Mouse (Mus musculus) layer of hippocampus, postnatal 25 days (tissue): ENCODE measurements at regions not wholly inside any gene's neighbourhood (a gene's known extent, or its start where the extent isn't known, plus 50 kb on each side); places are given as distances from the start of the nearest gene placed in this dataset.

Source experiments
- DNase-seq, 2 experiments: peaks; one replicate each; pipeline ENCODE4 v3.0.0; 2022; ENCODE audit warnings: mixed read lengths in 2 of 2, low spot score in 1 of 2; ENCODE audit errors: extremely low spot score in 1 of 2

GRCm38 (mm10) chr6:100970810-100971447 is 137.5 kb downstream of the Ppp4r2 start:
- DNase-seq = no peak

- no peak for DNase-seq
These were observed 138.1 kb downstream of the Ppp4r2 start for GRCm38 (mm10) chr6:100971462-100971955.

GRCm38 (mm10) chr6:100973366-100974090 is 140.1 kb downstream of the Ppp4r2 start:
- DNase-seq = no peak

GRCm38 (mm10) chr6:100974716-100975115 is 141.3 kb downstream of the Ppp4r2 start:
- no peak for DNase-seq

- DNase-seq = no peak
These were observed 142.4 kb downstream of the Ppp4r2 start for GRCm38 (mm10) chr6:100975835-100976234.

GRCm38 (mm10) chr6:100977201-100977691 is 143.8 kb downstream of the Ppp4r2 start:
- no peak for DNase-seq

GRCm38 (mm10) chr6:100978113-100978512 is 144.7 kb downstream of the Ppp4r2 start:
- DNase-seq = no peak

GRCm38 (mm10) chr6:100978727-100979460 is 145.5 kb downstream of the Ppp4r2 start:
- DNase-seq = no peak

- DNase-seq = no peak
These were observed 146.7 kb downstream of the Ppp4r2 start for GRCm38 (mm10) chr6:100980156-100980555.

- DNase-seq = no peak
These were observed 151.4 kb downstream of the Ppp4r2 start for GRCm38 (mm10) chr6:100984861-100985260.

GRCm38 (mm10) chr6:100985334-100985937 is 152.0 kb downstream of the Ppp4r2 start:
- no peak for DNase-seq

- DNase-seq = no peak
These were observed 155.1 kb downstream of the Ppp4r2 start for GRCm38 (mm10) chr6:100988521-100988920.

- DNase-seq = no peak
These were observed 160.0 kb downstream of the Ppp4r2 start for GRCm38 (mm10) chr6:100993421-100993820.

- no peak for DNase-seq
These were observed 162.6 kb downstream of the Ppp4r2 start for GRCm38 (mm10) chr6:100995874-100996560.

- no peak for DNase-seq
These were observed 164.9 kb downstream of the Ppp4r2 start for GRCm38 (mm10) chr6:100998285-100998684.

- DNase-seq = no peak
These were observed 170.5 kb downstream of the Ppp4r2 start for GRCm38 (mm10) chr6:101003901-101004300.

GRCm38 (mm10) chr6:101021650-101022049 is 188.2 kb downstream of the Ppp4r2 start:
- DNase-seq = no peak

- no peak for DNase-seq
These were observed 192.4 kb downstream of the Ppp4r2 start for GRCm38 (mm10) chr6:101025816-101026215.

- no peak for DNase-seq
These were observed 194.0 kb downstream of the Ppp4r2 start for GRCm38 (mm10) chr6:101027462-101027861.

GRCm38 (mm10) chr6:101029436-101029835 is 196.0 kb downstream of the Ppp4r2 start:
- no peak for DNase-seq
